Mouse (Mus musculus) hematopoietic stem cell, adult 5-6 weeks (primary cell): Measurements from ENCODE around the gene Igsf10. TPM values are rescaled to one million over a fixed set of nuclear protein-coding genes. Genes with fewer than 3 reads are reported as not detected.
"Not testable (repeated sequence)": the region's sequence is repeated elsewhere in the genome, so short reads cannot be mapped to it uniquely, and the experiment has no call there.

ENCODE experiments used
- ATAC-seq, 2 experiments: fragments of 125-278 bp in 1 of 2; replicated peaks in 1 of 2; 2 replicates each; pipeline ENCODE4 v1.8.0; 2016 to 2017; ENCODE audit warnings: inconsistent platforms in 2 of 2, mild to moderate bottlenecking in 2 of 2, moderate number of reproducible peaks in 2 of 2, low read depth in 1 of 2, moderate TSS enrichment in 1 of 2; ENCODE audit not compliant: low FRiP score in 2 of 2, poor library complexity in 2 of 2, severe bottlenecking in 2 of 2, insufficient read depth in 1 of 2, low TSS enrichment in 1 of 2
- total RNA-seq: library from RNA; stranded (forward); fragments of 172-1452, 232-1000 nt; gene quantifications from 2 replicates; pipeline ENCODE4 v1.2.3, GENCODE M21; 2017

Gene Igsf10
- 0.60 and 2.8 TPM in 2 replicates for total RNA-seq

DNA sequence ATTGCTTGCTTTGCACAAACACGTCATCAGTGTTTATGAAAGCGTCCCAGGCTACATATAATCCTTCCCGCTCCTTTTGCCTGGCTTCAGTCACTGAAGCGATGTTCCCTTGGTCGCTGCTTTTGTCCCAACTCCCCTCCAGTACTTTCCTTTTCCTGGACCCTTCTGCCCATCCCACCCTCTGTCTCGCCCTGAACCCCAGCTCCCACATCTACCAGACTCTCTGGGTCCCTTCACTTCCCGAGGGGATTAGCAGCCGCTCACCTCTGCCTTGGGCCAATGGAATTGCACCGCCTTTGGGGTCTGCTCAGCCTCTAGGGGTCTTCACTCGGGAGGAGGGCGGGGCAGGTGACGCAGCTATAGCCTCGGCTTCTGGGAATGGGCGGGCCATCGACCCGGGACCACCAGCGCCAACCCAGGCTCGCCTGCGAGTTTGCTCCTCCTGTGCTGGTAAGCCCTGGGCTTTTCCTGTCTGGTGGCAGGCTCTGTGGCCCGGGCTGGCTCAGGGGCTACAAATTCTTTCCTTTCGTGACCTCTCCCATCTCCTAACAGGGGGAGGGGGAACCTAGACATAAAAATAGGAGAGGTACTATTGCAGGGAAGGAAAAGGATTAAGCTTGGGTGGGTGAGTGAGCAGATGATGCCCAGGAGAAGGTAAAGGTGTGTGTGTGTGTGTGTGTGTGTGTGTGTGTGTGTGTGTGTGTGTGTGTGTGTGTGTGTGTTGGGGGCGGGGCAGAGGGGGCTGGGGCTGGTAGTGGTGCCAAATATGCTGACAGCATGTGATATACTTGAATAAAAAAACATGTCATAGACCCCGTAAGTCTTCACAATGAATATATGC is at the start of gene Igsf10:
Igsf10 (minus strand) TSS at position 330 of the 841 bp plus-strand sequence.
- ATAC-seq, result peak; percentile 65 to 85

DNA sequence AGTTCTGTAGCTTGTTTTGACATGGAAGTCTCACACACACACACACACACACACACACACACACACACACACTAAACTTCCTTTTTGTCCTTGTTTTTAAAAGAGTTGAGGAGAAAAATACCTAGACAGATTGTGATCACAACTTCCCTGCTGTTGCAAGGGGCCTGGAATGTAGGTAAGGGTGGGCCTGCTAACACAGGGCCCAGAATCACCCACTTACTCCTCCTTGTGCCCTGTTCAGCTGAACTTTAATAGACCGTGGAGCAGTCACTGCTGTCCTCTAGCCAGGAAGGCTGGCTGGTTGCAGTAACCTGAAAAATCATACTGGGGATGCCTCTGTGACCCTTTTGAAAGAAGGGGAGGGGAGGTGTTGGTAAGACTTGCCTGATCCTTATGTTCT is 41.4 kb upstream of the Igsf10 start:
- ATAC-seq, result no peak

DNA sequence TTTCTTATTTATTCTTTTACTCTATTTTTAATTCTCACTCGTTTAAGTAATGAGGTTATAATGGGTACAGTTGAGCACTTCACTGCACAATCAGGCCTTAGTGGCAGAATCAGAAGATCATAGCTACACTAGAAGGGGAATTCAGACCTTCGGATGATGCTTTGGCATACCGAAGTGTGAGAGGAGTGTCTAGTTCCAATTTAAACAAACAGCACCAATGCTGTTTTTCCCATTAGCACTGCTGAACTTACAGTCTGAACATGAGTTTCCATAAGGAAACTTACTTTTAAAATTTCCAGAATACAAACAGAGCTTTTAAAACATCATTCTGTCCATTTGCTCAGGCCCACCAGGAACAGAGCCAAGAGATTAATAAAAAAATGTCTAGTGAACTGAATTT is 40.8 kb upstream of the Igsf10 start:
- no peak for ATAC-seq

DNA sequence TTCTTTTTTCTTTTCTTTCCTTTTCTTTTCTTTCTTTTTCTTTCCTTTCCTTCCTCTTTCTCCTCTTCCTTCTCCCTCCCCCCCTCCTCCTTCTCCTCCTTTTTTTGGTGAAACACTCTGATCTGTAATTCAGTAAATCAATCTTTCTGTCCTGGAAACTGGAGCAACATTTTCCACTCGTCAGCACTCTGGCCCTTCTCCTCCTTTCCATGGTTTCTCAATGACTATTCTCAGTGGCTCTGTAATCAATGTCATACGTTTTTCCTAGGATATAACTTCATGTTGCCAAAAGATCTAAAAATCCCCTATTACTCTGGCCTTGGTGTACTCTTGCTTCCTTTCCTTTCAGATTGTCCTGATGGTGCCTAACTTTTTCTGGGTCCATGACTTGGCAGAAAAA is 40.1 kb upstream of the Igsf10 start:
- ATAC-seq, result no peak

DNA sequence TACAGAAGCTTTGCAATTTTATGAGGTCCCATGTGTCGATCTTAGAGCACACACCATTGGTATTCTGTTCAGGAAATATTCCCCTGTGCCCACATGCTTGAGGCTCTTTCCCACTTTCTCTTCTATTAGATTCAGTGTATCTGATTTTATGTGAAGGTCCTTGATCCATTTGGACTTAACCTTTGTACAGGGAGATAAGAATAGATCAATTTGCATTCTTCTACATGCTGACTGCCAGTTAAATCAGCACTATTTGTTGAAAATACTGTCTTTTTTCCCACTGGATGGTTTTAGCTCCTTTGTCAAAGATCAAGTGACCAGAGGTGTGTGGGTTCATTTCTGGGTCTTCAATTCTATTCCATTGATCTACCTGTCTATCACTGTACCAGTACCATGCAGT is 34.6 kb upstream of the Igsf10 start:
- not testable (repeated sequence) for ATAC-seq

DNA sequence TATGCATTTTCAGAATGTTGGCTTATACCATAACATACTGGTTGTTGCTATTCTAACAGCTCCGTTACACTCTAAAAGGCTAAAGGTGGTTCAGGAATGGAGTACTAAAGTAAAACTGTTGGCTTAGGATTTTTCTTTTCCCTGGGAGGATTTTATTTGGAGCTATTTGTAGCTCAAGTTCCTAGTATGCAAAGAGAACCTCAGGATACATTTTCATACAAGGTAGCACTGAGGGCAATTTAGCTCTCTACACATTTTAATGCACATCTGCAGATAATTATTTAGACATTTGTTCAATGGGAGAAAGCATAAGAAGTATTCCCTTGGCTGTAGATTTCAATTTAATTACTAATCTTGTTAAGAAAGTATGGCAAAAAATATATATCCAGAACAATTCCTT is 17.7 kb upstream of the Igsf10 start:
- no peak for ATAC-seq

DNA sequence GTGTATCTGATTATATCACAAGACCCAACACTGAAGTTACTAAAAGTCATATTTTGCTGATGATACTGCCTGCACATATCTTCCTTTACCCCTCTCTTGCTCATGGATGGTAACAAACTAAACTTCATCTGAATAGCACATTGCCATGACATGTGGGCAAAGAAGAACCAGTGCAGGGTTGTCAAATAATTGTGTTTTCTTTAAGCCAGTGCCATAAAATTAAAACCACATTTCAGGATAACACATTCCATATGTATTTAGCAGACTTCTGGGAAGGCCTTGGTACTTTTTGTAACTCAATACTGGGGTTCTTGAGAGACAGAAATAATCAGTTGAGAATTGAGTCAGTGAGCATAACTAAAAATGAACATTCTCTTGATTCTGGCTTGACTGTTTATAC is 15.9 kb upstream of the Igsf10 start:
- no peak for ATAC-seq

DNA sequence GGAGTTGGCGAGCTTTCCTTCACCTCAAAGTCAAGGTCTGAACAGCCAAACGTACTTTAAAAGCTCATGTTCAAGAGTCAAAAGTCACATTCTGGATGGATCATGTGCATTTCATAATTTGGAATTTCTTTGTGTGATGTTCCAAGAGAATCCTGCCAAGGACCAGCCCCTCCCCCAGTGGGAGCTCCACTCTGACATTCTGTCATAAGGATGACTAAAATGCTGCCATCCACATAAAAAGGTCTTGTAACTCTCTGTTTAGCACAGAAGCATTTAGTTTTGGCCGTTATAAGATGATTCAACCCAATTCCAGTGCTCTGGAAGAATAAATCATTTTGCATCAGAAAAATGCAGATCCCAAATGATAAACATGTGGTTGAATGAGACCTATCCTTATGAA is 10.0 kb upstream of the Igsf10 start:
- no peak for ATAC-seq

DNA sequence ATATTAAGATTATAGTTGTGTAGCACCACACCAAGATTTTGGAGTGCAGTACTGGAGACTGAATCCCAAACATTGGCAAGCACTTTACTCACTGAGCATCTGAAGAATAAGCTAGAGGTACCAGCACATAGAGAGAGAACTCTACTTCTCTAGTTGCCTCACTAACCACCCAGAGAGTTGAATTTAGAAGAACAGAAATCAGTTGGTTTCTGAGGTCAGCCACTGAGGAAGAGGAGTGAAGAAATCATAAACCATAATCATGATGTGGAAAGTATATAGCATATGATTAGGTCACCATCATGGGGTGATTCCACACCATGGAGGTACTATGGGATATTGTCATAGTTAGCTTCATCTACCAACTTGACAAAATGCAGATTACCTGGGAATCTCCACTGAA is 7.6 kb upstream of the Igsf10 start:
- ATAC-seq, result no peak; a peak in 1 of 4 replicates

DNA sequence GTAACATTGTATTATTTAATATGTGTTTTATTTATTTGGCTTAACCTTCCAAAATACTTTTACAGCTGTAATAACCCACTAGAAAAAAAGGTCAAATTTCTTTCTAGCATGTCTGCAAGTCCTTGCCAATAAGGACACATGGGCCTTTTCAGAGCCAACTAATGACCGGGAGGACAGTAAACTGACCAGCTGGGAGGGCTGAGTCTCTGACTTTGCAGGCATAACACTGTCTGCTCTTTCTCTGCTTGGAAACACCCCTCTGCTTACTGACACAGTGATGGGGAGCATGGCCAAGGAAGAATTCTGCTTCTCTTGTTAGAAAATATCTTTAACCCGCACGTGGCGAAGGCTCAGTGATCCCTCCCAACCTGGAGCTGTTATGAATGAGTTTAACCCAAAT is 1.2 kb downstream of the Igsf10 start:
- no peak for ATAC-seq

DNA sequence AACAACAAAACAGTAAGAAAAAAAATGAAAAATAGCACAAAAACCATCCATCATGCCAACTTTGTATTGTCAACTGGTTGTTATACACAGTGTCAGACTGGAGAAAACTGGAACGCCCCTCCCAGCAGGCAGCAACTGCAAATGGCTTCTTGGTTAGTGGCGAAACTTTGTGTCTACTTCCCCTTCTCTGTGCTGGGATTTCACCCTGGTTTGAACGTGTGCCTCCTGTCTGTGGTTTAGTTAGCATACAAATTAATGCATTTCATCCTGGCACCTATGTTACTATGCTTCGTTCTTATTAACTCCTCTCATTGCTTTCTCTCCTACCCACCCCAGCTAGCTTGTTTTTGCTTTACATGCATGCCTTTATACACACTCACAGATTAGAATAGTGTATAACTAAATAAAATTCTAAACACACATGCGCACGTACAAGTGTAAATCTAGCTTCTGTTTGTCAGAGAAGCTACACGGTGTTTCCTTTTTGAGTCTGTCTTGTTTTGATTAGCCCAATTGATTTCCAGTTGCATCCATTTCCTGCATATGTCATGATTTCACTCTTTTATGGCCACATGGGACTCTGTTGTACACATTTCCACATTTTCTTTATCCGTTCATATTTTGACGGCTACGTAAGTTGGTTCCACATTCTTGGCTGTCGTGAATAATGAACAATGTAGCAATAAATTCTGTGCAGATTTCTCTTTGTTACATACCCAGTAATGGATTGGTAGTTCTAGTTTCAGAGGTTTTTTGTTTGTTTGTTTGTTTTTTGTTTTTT is 2.4 kb downstream of the Igsf10 start:
- peak; percentile 66 to 73 for ATAC-seq

DNA sequence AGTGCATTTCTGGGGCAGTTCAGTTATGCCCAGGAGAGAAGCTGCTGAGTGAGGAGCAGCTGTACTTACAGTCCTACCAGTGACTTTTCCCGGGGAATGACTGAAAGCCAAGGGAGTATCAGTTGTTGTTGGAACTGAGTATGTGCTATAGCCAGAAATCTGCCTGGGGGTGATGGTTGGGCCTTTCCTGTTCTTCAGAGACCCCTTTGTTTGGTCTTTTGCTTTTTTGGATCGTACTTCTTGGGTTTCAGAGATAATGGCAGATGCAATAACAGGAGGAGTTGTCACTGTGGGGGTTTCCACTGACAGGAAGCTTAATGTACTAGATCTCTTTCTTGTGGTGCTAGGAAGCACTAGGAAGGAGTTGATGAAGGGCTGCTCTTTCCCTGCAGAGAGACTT is 15.7 kb downstream of the Igsf10 start:
- ATAC-seq, result no peak

DNA sequence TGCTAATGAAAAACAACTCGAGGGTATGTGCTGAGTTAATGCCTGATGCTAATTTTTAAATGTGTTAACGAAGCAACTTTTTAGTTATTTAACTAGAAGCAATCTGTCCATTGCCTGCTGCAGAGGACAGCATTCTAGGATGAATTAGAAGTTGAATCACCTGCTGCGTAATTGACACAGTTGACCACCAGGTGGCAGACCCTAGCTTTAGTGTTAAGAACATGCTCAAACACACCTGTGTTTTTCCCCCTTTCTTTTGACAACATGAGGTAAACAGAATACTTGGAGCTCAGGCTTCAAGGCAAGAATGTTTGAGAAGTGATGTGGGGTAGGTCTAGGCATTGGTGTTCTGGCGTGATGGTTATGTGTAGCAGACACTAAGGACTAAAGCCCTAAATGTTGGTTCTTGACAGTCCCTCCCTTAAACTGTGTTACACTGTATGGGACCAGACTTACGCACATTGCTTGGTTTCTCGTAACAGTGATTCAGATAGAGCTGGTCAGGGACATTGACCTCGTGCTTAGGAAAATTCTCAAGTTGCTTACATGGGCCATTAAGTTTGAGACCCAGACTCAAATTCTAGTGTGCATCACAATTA is 22.8 kb downstream of the Igsf10 start:
- ATAC-seq, result peak; percentile 65 to 68; a peak in 1 of 4 replicates

DNA sequence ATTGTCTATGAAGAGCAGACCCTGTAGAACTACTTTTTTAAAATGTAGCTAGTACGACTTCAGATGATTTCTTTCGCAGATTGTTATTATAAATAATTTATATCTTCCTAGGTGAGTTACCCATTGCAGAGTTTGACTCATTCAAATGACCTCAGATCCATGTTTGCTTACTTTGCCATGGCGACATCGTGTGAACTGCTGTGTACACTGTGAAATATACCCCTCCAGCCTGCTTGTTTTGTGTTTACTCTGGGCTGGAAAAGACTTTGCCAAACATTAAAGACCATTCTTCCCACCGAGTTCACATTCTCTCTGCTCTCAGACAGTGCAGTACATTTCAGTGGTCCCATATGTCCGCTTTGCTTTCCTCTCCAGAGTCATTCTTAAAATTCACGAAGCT is 28.1 kb downstream of the Igsf10 start:
- ATAC-seq, result no peak

DNA sequence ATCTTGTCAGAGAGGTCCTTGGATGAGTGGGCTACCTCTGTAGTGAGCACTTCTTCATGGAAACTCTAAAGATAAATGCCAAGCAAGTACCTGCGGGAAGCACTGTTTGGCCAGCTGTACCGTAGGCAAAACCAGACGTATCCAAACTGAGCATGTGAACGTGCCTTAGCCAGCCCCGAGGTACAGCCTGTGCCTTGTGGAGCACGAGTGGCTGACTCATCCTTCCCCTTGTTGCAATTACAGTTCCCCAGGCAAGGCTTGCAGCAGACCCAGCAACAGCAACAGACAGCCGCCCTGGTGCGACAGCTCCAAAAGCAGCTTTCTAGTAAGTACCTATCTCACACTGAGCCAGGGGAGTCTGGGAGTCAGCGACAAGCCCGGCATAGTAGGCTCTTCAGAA is 31.6 kb downstream of the Igsf10 start:
- ATAC-seq, result peak in 1 of 2 experiments; percentile 45; a peak in 1 of 4 replicates

DNA sequence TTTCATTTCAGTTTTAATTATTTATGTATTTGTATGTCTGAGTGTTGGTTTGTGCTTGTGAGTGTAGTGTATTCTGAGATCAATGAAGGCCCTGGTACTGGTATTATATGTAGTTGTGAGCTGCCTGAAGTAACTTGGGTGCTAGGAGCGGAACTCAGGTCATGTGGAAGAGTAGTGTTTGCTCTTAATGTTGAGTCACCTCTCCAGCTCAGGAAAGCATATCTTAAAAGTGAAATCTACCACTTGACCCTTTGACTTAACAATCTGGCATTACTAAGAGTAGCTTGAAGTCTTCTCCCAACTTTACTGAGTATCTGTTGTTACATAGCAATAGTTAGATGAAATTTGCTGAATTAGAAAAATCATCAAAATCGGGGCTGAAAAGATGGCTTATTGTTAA is 38.7 kb downstream of the Igsf10 start:
- ATAC-seq, result no peak

DNA sequence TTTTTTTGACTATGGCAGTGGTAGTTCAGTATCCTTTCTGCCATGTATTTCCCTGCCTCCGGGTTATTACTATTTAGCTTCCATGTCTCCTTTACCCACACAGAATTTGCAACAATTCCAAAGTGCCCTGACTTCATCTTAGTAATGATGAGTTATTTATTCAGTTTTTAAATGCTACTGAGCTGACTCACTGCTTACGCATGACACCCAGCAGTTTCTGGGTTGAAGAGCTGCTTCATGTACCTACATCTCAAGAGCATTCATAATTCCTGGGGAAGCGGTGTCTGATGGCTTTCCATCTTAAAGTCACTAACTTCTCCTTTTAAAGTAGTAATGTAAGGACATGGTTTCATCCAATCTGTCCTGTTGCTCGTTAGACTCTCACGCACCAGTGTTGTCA is 39.2 kb downstream of the Igsf10 start:
- no peak for ATAC-seq

DNA sequence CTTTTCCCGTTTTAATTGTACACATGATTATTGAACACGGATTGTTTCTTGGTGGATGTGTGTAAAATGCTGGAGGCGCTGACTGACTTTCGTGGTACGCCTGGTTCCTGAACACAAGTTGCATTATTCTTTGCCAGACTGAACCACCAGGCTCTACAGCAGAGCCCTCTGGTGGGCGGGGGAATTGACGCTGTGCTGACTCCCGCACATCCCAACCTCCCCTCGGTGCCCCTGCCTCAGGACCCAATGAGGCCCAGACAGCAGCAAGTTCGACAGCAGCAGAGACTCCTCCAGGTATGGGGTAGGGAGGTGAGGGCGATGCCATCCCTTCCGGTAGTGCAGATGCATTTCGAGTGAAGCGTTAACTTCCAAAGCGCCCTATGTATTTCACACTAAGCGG is 46.5 kb downstream of the Igsf10 start:
- no peak for ATAC-seq
